ENCODE assay signal across 10 mouse cellular contexts in genomic region chr6:134564539-134564938, GRCm38 (mm10). TPM values are rescaled to one million over a fixed set of nuclear protein-coding genes. Genes with fewer than 3 reads are reported as not detected.
DNase-seq lines count a peak whose midpoint lies in the region; ATAC-seq and TF ChIP-seq lines count a peak whose summit lies in the region.
"Had no signal": no experiment of that assay in that cellular context is flagged by ENCODE, and none has a peak within 500 bp of the region (broad histone marks: within the 10 kb centered on the region; RNA-seq: fewer than 3 reads in every experiment).

No protein-coding gene starts in this region.

- H3K27ac ChIP-seq in gastrocnemius, adult 2 months = peak overlapping the region; percentile 98
- H3K27ac ChIP-seq in embryonic facial prominence, embryonic 10.5 days (replicated peaks) = no peak overlapping the region
- H3K27ac ChIP-seq in intestine, embryonic 15.5 days = no peak overlapping the region
- H3K27ac ChIP-seq in midbrain, embryonic 10.5 days (replicated peaks) = no peak overlapping the region

- H3K9me3 ChIP-seq in embryonic facial prominence, embryonic 10.5 days = no peaks in the 10 kb centered on the region
- H3K9me3 ChIP-seq in intestine, embryonic 15.5 days = no peaks in the 10 kb centered on the region
- H3K9me3 ChIP-seq in midbrain, embryonic 10.5 days (replicated peaks) = no peaks in the 10 kb centered on the region

- H3K4me2 ChIP-seq in intestine, embryonic 15.5 days (replicated peaks) = peak overlapping the region; percentile 82

- TF ChIP-seq CTCF in gastrocnemius, adult 2 months (IDR thresholded peaks at IDR 0.05) = no peak

- ATAC-seq in intestine, embryonic 15.5 days = 0 out of 2 replicates have a peak, but pooled peaks have one; percentile 21

- H3K4me3 ChIP-seq in gastrocnemius, adult 2 months = peak overlapping the region; percentile 83
- H3K4me3 ChIP-seq in embryonic facial prominence, embryonic 10.5 days = peak overlapping the region; percentile 95; the same call in 1 of the 2 replicates
- H3K4me3 ChIP-seq in intestine, embryonic 15.5 days (replicated peaks) = no peak overlapping the region
- H3K4me3 ChIP-seq in midbrain, embryonic 10.5 days = peak overlapping the region; percentile 93

- no peak for DNase-seq in gastrocnemius, adult 2 months
- no peak for DNase-seq in gastrocnemius, adult 8-10 months (ENCODE audit: low spot score in 2 of 2)
- no peak for DNase-seq in embryonic facial prominence, embryonic 10.5 days (ENCODE audit: low spot score)
- DNase-seq in midbrain, embryonic 10.5 days (ENCODE audit: low spot score) = no peak
- DNase-seq in left cerebral cortex, postnatal 36 days (ENCODE audit: low spot score in 2 of 2) = no peak
- DNase-seq in cerebellum, adult 11 months = no peak
- no peak for DNase-seq in adrenal gland, adult (ENCODE audit: inconsistent age in 2 of 2, low spot score in 1 of 2)
- DNase-seq: cerebellum, postnatal 36 days; thymus, postnatal 14 days had no signal

- intact Hi-C loops in gastrocnemius, adult 2 months (cut with DNase I) = loop anchor here (2.0 kb wide), 1 partner anchor 52 kb away; no protein-coding TSS in a partner anchor
- intact Hi-C loops in left cerebral cortex, postnatal 36 days (cut with DNase I) = no loop called here

- no peak overlapping the region for H3K9ac ChIP-seq in intestine, embryonic 15.5 days

- peaks cover 3% of the 10 kb centered on the region; the same call in 1 of the 2 replicates for H3K36me3 ChIP-seq in embryonic facial prominence, embryonic 10.5 days (replicated peaks)
- no peaks in the 10 kb centered on the region for H3K36me3 ChIP-seq in intestine, embryonic 15.5 days
- no peaks in the 10 kb centered on the region for H3K36me3 ChIP-seq in midbrain, embryonic 10.5 days

- H3K27me3 ChIP-seq in embryonic facial prominence, embryonic 10.5 days (replicated peaks; ENCODE audit: low read depth, poor library complexity, severe bottlenecking) = no peaks in the 10 kb centered on the region
- H3K27me3 ChIP-seq in intestine, embryonic 15.5 days (replicated peaks) = no peaks in the 10 kb centered on the region
- 0 out of 2 replicates have a peak, but pooled peaks cover 3% of the 10 kb centered on the region for H3K27me3 ChIP-seq in midbrain, embryonic 10.5 days (ENCODE audit: low read depth, poor library complexity, severe bottlenecking)

- peaks cover 29% of the 10 kb centered on the region for H3K4me1 ChIP-seq in embryonic facial prominence, embryonic 10.5 days
- H3K4me1 ChIP-seq in intestine, embryonic 15.5 days (replicated peaks) = peaks cover 5% of the 10 kb centered on the region; the same call in 1 of the 2 replicates
- peaks cover 39% of the 10 kb centered on the region for H3K4me1 ChIP-seq in midbrain, embryonic 10.5 days

- WGBS in embryonic facial prominence, embryonic 10.5 days = 79% methylated on average over 2 of the region's 2 CpGs
- 49% methylated on average over 2 of the region's 2 CpGs for WGBS in intestine, embryonic 15.5 days
- WGBS in midbrain, embryonic 10.5 days = 91% methylated on average over 2 of the region's 2 CpGs

RNA-seq across cellular contexts. Expression of gene Lrp6, which starts 2.2 kb away (rescaled TPM):
- 10 to 100 TPM; 45.0 to 46.7 TPM for total RNA-seq in gastrocnemius, adult 2 months (2021)
- total RNA-seq in gastrocnemius, adult 8-10 months (2022) = 10 to 100 TPM; 35.7 to 50.1 (median 41.2) TPM
- 27.1 and 27.8 TPM in 2 replicates for polyA plus RNA-seq in embryonic facial prominence, embryonic 10.5 days (2016; fragmentation: Nextera tagmentation; extraction: Ambion mirVana)
- polyA plus RNA-seq in intestine, embryonic 15.5 days (2015; fragmentation: Nextera tagmentation; extraction: Ambion mirVana) = 25.4 and 25.5 TPM in 2 replicates
- 24.4 and 24.5 TPM in 2 replicates for polyA plus RNA-seq in midbrain, embryonic 10.5 days (2016; fragmentation: Nextera tagmentation; extraction: Ambion mirVana)
- 10 to 100 TPM; 40.6 to 45.0 TPM for total RNA-seq in left cerebral cortex, postnatal 36 days (2021)
